Mouse (Mus musculus) neural tube, embryonic 10.5 days (tissue): ENCODE measurements around the gene Smg9.

Experiments used
- DNase-seq: peaks from one replicate; pipeline ENCODE4 v3.0.0-alpha.2; 2017; ENCODE audit warnings: low spot score; ENCODE audit errors: extremely low spot score

Gene Smg9

DNA sequence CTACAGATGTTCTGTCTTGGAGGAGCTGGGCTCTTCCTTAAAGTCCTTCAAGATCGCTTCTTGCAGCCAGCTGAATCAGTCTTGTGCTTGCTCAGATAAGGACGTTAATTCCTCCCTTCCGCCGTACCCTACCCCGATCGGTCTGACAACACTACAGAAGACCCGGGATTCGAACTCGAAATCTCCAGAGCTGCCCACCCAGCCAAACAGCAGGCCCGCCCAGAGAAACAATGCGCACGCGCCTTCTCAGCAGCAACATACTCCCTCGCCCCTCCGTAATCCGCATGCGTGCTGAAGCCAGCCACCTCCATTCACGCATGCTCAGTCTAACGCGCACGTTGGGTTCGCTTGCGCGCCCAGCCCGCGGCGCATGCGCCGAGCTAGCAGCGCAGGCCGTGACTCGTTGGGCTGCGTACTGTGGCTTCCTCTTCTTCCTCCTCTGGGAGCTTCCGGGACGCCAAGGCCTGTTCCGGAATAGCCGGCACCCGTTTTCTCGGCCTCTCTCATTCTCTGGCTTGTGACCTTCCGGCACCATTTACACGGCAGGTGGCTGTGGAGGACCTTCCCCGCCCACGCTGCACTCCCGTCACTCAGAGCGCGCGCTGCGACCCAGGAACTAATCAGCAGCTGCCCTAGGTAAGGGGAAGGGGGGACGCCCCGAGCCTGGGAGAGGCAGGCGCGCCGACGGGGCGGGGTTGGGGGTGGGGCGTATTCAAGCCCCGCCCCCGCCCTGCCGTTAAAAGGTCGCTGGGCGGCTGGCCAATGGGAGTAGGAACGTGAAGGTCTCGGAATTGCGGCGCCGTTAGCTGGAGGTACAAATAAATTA, at the start of gene Smg9:
Smg9 (plus strand) TSS at position 364 of the 826 bp plus-strand sequence.
- peak; percentile 95 for DNase-seq

DNA sequence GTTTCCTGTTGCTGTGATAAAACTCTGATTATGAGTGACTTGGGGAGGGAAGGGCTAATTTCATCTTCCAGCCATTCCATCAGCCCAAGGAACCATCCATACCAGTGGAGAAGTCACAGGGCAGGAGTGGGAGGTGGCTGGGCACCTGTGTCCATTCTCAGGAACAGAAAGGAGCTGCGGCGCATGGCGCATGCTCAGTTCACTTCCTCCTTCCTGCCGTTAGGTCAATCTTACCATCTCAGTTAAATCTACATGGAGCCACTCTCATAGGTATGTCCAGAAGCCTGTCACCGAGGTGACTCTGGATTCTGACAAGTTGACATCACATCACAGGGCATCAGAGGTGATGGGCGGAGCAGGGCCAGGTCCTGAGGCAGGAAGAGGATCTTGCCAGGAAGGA, 43.8 kb upstream of the Smg9 start:
- no peak for DNase-seq

DNA sequence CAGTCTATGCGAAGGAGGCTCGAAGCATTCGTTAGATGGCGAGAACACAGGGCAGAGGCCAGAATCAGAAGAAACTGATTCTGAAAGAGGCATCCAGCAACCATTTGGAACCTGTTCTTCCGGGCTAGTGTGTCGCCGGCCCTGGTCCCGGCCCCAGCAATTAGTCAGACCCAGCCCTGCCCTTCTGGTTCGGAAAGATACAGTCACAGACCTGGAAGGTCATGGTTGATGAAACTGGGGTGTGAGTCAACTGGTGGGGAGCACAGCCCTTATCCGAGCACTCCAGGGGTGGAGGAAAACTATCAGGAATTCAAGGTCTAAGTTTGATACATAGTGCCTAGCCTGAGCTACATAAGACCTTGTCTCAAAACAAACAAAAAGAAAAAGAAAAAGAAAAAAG, 43.3 kb upstream of the Smg9 start:
- no peak for DNase-seq

DNA sequence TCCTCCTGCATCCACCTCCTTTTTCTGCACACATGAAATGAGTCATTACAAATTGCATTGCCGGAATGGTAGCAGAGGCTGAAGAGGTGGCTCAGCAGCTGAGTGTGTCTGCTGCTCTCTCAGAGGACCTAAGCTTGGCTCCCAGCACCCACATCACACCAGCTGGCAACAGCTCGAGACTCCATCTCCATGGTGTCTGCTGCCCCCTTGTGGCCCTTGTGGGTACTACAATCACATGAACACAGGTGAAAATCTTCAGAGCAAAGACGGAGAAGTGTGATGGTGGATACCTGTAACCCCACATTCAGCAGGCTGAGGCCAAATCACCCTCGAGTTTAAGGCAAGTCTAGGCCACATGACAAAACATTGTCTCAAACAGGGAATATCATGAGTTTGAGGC, 41.5 kb upstream of the Smg9 start:
- no peak for DNase-seq

DNA sequence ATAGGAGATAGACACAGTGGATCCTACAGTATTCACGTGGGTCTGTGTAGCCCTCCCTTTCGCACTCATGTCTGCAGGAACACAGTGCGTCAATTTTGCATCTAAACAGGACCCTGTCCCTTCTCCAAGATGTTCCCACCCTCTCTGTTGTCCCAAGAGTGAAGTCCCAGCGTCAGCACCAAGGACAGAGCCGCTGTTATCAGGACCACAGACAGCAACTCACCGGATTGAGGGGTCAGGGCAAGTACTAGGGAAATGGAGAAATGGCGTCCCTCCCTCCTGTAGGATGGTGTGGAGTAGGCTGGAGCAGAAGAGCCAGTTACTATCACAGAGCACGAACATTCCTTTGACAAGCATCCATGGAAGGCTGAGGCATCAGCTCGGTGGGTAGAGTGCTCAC, 40.1 kb upstream of the Smg9 start:
- DNase-seq, result peak; percentile 61

DNA sequence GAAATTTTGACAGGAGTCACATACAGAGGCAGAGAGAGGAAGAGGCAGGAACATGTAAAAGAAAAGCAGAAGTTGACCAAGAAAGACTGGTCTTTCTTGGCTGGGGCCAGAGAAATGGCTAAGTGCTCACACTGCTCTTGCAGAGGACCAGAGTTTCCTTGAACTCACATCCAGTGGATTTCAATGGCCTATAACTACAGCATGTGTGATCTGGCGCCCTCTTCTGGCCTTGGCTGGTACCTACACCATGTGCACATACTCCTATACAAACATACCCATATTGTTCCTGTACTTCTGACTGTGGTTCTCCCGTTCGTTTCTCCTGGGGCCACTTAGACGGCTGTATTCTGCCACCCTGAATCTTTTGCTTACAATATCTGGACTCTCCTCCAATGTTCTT, 38.4 kb upstream of the Smg9 start:
- no peak for DNase-seq

DNA sequence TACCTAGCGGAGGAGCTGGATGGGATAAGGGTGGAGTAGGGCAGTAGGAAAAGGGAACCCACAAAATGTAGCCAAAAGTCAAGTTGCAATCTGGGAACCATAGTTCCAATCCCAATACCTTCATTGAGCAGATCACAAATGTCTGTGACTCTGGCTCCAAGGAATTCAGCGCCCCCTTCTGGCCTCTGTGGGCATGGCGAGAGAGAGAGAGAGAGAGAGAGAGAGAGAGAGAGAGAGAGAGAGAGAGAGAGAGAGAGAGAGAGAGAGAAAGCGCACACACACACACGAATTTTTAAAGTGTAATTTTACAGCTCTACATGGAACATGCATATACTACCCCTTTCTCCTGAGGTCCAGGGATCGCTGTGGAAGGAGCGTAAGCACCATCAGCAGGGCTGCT, 36.2 kb upstream of the Smg9 start:
- no peak for DNase-seq

DNA sequence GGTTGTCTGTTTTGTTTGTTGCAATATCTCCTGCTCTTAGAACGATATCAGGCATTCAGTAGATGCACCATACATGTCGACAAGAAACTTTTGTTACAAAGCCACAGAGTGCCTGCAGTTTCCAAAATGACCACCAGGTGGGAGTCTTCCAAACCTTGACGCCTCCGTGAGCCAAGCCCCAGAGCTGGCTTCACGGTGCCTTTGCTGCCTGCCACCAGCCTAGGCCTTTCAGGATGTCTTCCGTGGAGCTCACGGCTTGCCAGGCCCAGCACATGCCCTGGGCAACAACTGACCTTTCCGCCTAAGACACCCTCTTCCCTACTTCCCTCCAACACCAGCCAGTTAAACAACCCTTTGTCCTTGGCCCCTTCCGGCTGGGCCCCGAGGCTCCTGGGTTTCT, 34.6 kb upstream of the Smg9 start:
- peak; percentile 83 for DNase-seq

DNA sequence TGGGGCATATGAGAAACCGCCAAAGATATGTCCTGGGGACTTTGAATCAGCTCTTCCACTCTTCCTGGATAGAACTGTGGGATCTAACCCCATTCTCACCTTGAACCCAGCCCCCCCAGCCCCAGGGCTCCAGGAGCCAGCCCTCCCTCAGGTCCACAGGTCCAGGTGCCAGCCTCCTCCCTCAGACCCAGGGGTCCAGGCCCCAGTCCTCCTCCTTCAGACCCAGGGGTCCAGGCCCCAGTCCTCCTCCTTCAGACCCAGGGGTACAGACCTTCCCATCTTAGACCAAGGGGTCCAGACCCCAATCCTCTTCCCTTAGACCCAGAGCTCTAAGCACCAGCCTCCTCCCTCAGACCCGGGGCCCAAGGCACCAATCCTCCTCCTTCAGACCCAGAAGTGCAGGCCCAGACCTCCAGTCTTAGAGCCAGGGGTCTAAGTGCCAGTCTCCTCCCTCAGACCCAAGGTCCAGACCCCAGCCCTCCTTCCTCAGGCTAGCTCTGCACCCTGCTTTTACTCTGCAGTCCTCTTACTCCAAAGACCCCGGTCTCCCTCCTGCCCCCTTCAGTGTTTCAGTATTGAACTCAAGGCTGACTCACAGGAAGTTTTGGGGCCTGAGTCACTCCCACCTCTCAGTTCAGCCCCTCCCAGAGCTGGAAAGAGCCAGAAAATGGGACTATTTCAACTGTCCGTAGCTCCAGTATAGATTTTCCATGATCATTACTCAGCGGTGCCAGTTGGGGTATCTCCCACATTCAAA, 34.0 kb upstream of the Smg9 start:
- DNase-seq, result no peak

DNA sequence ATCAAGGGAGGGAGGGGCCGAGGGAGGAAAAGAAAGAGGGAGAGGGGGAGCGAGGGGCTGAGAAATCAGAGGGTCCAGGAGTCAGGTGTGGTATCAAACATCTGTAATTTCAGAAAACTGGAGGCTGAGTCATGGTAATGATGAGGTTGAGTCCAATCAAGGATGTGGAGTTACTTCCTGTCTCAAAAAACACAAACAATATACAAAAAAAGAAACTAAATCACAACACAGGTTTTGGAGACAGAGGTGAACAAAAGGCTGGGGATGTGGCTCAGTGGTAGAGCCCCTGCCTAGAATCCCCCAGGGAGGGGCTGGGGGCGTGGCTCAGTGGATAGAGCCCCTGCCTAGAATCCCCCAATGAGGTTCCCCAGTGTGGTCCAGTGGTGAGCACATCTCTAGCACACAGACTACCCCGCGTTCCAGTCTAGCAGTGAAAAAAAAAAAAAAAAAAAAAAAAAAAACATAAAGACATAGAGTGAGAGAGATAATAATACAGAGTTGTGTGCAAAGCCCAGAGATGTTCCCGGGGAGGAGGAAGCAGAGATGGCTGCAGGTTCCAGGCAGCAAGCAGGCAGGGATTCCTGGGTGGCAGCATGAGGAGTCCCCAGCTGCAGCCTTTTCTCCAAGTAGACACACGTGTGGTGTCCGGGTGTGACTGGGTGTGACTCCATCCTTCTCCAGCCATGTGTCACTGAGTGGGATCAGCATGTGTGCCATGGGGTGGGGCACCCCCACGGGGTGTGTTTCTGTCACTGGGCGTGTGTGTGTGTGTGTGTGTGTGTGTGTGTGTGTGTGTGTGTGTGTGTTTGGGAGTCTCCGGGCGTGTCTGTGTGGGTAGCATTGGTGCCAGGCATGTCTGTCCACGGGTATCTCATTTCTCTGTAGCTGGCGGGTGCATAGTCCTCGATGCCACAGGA, 32.4 kb upstream of the Smg9 start:
- DNase-seq, result no peak

DNA sequence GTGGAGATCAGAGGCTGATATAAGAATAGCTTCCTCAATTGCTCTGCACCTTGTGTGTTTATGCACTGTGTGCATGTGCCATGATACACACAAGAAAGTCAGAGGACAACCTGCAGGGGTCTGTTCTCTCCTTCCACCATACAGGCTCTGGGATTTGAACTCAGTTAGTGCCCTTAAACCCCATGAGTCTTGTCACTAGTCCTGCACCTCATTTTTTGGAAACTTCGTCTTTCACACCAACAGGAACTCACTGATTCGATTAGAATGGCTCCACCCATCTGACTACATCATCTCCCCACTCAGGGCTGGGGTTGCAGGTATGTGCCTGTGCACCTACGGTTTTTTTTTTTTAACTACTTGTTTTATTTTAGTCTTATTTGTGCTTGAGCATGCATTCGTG, 31.2 kb upstream of the Smg9 start:
- no peak for DNase-seq

DNA sequence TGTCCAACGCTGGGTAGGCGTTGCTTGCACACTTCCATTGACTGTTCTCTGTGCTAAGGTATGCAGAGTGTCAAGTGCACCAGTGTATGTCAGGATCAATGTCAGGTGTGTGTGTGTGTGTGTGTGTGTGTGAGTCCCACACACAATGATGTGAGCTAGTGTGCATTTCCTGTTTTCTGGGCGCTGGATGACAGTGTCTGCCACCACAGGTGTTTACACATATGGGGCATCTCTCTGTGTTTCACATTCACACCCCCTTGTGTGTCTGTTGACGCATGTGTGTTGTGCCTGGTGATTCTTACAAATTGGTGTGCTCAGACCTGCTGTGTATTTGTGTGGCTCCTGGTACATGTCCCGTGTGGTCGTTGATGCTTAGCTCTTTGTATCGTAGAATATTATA, 30.5 kb upstream of the Smg9 start:
- no peak for DNase-seq

DNA sequence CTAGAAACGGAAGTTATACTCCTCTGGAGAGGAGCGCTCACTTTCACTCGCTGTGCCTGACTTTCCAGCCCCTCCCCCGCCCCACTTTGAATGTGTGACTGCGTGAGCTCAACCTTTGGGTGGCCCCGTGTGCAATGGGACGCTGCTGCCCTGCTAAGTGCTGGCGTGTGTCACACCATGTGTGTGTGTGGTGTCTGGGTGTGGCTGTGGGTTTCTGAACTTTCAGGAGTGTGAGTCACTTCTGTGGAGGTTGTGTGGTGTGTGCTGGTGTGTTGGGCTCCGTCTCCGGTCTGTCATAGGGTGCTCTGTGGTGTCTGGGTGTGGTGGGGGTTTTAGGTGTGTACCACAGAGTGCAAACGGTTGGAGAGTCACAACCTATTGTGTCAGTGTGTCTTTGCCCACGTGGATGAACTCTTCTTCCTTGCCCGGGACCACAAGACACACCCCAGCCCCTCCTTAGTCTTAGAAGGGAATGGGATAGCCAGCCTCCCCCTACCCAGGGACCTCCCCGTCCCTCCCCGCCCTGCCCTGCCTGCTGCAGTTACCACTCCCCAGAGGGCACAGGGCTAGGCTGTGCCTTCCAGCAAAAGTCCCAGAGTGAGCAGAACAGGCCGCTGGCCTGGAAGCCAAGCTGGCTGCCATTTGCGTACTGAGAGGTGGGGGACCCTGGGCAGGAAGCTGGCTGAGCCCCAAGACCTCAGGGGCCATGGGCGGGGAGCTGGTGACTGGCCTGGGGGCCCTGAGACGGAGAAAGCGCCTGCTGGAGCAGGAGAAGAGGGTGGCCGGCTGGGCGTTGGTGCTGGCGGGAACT, 29.5 kb upstream of the Smg9 start, which contains the start of gene Kcnn4:
Kcnn4 (plus strand) TSS at position 533 of the 811 bp plus-strand sequence.
- DNase-seq, result no peak

DNA sequence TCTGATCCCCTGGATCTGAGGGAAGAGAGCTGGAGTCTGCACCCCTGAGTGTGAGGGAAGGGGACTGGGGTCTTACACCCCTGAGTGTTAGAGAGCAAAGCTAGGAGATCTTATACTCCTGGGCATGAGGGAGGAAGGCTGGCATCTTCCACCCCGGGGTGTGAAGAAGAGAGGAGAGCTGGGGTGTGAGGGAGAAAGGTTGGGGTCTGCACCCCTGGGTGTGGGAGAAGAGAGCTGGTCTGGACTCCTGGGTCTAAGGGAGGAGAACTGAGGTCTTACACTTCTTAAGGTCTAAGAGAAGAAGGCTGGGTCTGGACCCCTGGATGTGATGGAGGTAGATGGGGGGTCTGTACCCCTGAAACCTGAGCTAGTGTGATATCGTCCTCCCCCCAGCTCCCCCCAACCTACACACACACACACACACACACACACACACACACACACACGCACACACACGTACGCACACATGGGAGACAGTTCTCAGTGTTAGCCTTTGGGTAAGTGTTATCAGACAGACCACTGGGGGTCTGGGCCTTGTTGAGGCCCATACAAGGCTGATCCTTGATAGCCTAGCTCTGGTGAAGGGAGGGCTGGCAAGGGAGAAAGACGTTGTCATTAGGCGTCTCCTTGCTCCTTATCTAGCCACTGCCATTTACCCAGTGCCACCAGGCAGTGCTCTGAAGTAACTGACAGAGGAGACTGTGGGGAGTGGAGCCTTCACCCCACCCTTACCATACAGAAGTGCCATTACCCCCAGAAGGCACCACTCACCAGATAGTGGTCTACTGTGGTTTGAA, 28.2 kb upstream of the Smg9 start:
- DNase-seq, result no peak

DNA sequence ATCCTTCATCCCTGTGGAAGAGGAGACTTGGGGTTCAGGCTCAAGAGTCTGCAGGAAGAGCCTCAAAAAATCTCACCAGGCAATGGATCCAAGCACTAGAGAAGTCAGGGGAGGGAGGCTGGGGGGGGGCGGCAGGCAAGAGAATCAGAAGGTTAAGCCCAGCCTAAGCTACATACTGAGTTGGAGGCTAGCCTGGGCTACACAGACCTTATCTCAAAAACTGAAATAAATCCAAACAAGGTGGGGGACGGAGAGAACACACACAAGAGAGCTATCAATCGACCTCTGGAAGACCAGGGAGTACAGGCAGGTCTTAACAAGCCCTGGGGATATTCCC, 27.6 kb upstream of the Smg9 start:
- DNase-seq, result no peak

DNA sequence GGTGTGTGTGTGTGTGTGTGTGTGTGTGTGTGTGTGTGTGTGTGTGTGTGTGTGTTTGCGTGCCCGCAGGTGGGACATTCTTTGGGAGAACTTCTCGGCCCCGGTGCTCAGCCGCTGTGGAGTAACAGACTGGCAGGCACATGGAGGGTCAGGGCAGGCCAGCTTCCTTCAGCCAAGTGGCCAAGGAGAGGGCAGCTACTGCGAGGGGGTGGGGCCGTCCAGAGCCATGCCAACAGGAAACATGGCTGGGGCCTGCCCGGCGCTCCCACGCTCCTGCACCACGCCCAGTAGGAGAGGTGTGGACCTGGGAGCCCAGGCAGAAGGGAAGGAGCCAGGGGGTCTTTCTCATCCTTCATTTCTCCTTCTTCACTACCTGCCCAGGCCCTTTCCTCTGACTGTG, 27.1 kb upstream of the Smg9 start:
- no peak for DNase-seq

DNA sequence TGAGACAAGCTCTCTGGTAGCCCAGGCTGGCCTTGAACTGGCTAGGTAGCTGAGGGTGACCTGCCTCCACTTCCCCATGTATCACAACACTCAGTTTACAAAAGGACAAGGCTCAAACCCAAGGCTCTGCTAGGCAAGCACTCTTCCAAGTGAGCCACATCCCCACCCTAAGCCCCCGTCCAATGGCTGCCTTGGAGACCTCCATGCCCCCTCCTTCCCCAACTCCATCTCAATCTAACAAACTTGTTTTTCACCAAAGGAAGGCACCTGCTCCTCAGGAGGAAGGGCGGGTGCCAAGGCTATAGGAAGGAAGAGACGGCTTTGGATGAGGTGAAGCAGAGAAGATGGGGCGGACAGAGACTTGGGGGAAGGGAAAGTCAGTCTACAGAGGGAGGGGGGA, 26.6 kb upstream of the Smg9 start:
- no peak for DNase-seq

DNA sequence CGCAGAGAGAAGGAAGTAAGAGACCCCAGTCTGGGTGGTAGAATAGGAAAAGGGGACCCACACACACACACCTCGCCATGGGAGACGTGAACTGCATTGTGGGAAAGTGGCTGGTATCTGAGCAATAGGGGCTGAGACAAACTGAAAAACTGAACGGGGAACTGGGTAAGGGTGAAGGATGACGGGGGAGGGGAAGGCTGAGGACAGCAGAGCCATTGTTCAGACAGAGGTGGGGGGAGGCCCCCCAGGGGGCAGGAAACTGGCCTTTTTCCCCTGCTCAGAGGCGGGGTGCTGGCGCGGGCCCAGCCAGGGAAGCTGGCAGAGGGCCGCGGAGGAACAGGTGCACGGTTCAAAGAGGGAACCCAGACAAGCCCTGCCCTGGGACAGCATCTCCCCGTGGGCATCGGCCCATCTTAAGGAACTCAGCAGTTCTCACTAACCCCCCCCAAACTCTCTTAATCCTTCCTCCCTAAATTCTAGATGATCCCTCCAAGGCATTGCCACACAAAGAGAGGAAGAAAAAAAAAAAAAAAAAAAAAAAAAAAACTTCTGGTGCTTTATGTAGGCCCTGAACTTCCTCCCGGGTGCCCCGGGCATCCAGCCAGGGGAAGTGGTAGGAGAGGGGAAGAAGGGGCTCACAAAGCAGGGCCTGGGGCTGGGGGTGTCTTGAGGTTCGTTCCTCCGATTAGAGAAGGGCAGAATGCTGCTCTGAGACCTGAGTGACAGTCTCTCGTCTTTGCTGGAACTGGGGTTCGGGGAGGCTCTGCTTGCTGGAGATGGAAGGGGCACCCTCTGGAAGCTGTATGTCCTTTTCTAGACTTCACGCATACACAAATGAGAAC, 25.7 kb upstream of the Smg9 start:
- DNase-seq, result no peak

DNA sequence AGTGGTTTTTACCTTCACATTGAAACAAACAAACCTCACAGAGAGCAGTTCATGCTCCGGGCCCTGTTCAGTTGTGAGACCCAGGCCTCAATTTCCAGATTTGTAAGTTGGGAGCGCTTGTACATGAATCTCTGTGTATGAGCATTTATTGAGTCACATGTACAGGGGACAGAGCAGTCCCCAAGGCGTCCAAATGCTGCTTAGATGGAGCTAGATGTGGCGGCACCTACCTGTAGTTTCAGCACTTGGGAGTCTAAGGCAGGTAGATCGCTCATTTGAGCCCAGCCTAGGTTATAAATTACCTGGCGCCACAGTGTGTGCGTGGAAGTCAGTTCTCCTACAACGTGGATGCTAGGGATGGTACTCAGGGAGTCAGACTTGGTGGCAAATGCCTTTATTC, 23.0 kb upstream of the Smg9 start:
- no peak for DNase-seq
